Mouse (Mus musculus) hindbrain, embryonic 11.5 days (tissue): ENCODE data around the gene Nol12. TPM values are rescaled to one million over a fixed set of nuclear protein-coding genes. Genes with fewer than 3 reads are reported as not detected.

ENCODE experiments used
- ATAC-seq: fragments of 200-750 bp; cut with Nextera tagmentation; 2 replicates; pipeline ENCODE4 v1.8.0; 2017; ENCODE audit warnings: mild to moderate bottlenecking, moderate TSS enrichment, moderate library complexity; ENCODE audit not compliant: low FRiP score
- DNase-seq: peaks from one replicate; pipeline ENCODE4 v3.0.0-alpha.2; 2015; ENCODE audit warnings: low spot score
- H3K27ac ChIP-seq: fragments of 300-500 bp; sonication (generic); 2 replicates; pipeline ENCODE4 v1.5.1; 2014; ENCODE audit warnings: mild to moderate bottlenecking, low read depth, low read length
- H3K27me3 ChIP-seq: fragments of 300-500 bp; sonication (generic); 2 replicates; pipeline ENCODE4 v1.6.1; 2014; ENCODE audit warnings: mild to moderate bottlenecking, low read length, moderate library complexity, mixed read lengths; ENCODE audit not compliant: control insufficient read depth, insufficient read depth
- H3K36me3 ChIP-seq: fragments of 300-500 bp; sonication (generic); 2 replicates; pipeline ENCODE4 v1.6.1; 2014; ENCODE audit warnings: mild to moderate bottlenecking, low read length, moderate library complexity, mixed read lengths; ENCODE audit not compliant: control insufficient read depth, insufficient read depth
- H3K4me1 ChIP-seq: fragments of 300-500 bp; sonication (generic); replicated peaks from 2 replicates; pipeline ENCODE4 v1.6.1; 2014; ENCODE audit warnings: low read length, mixed read lengths; ENCODE audit not compliant: control insufficient read depth, insufficient read depth
- H3K4me2 ChIP-seq: fragments of 300-500 bp; sonication (generic); replicated peaks from 2 replicates; pipeline ENCODE4 v1.6.1; 2014; ENCODE audit warnings: mild to moderate bottlenecking, low read depth, low read length
- H3K4me3 ChIP-seq: fragments of 300-500 bp; sonication (generic); 2 replicates; pipeline ENCODE4 v1.5.1; 2014; ENCODE audit warnings: low read depth, low read length
- H3K9ac ChIP-seq: fragments of 300-500 bp; sonication (generic); 2 replicates; pipeline ENCODE4 v1.6.1; 2014; ENCODE audit warnings: low read depth, low read length
- H3K9me3 ChIP-seq: fragments of 300-500 bp; sonication (generic); 2 replicates; pipeline ENCODE4 v1.6.1; 2016; ENCODE audit warnings: low read length; ENCODE audit not compliant: control insufficient read depth
- WGBS: fragments of 180-500 bp; shearing (Covaris S2); extraction: QIAGEN DNeasy Blood & Tissue Kit; methylation state at CpG from one replicate; pipeline ENCODE4 v1.1.7; 2014; 5-methylcytosine and 5-hydroxymethylcytosine counted together
- polyA plus RNA-seq: library from polyadenylated mRNA; unstranded; fragments of >200 nt; fragmentation: Nextera tagmentation; extraction: Ambion mirVana; gene quantifications from 2 replicates; pipeline ENCODE4 v1.2.1, GENCODE M21; 2014

Gene Nol12
- 61.1 and 64.4 TPM in 2 replicates for polyA plus RNA-seq

GRCm38 (mm10) chr15:78934784-78935320 is at the start of gene Nol12:
Gene Nol12 (plus strand): TSS chr15:78934933.
- H3K4me3 ChIP-seq = peak within 1 kb of the TSS; percentile 80
- WGBS = under 1% methylated on average over 42 of the region's 42 CpGs
- DNase-seq (peak; percentile 92), ATAC-seq (peak; percentile 88)
- H3K4me2 ChIP-seq = peak within 1 kb of the TSS; percentile 69
- peak within 1 kb of the TSS; percentile 62; the same call in 1 of the 2 replicates for H3K27ac ChIP-seq
- peak within 1 kb of the TSS; percentile 86 for H3K9ac ChIP-seq
- H3K4me1 ChIP-seq = no peaks in the 10 kb centered on the region
- H3K36me3 ChIP-seq = peaks cover 6% of the 10 kb centered on the region; the same call in 1 of the 2 replicates
- no peaks in the 10 kb centered on the region for H3K9me3 ChIP-seq
- H3K27me3 ChIP-seq = no peaks in the 10 kb centered on the region

DNA sequence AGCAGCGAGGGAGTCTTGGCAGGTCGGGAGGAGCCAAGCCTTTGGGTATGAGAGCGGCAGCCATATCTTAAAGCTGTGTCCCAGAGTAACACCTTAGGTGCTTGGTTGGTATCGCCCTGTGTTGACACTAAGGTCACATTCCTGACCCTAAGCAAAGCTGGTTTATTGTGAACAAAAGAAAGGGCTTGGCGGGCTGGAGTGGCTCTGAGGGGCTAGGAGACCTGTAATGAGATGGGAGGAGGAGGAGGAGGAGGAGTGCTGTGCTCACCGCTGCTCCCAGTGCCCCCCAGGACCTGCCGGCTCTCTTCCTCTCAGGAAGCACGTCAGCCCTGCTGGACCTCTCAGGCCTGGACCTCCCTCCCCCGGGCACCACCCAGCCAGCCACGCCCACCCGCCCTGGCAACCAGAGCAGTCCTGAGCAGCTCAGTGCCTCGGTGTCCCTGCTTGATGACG is 45.3 kb upstream of the Nol12 start:
- ATAC-seq = no peak
- peaks cover 11% of the 10 kb centered on the region; the same call in 1 of the 2 replicates for H3K36me3 ChIP-seq
- WGBS = 34% methylated on average over 13 of the region's 13 CpGs

DNA sequence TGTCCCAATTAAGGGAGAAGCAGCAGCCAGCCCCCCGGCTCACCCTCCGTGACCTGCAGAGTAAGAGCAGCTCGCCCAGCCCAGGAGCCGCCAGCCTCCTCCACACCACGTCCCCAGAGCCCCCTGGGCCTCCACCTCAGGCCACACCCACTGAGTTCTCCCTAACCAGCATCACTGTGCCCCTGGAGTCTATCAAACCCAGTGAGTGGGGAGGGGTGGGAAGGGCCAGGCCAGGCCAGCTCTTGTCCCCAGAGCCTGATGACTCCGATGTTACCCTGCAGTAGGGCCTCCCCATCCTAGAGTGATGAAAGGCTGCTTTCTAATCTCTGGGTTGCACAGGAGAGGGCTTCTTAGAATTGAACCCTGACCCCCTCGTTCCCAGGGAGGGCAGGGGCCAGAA is 42.3 kb upstream of the Nol12 start:
- DNase-seq (no peak), ATAC-seq (no peak)
- Histone ChIP-seq H3K4me2 (no peak overlapping the region), H3K27me3 (no peaks in the 10 kb centered on the region), H3K4me3 (no peak overlapping the region), H3K9ac (no peak overlapping the region), H3K27ac (no peak overlapping the region), H3K9me3 (no peaks in the 10 kb centered on the region), H3K4me1 (peaks cover 3% of the 10 kb centered on the region; the same call in 1 of the 2 replicates), H3K36me3 (peaks cover 11% of the 10 kb centered on the region; the same call in 1 of the 2 replicates)
- WGBS = 71% methylated on average over 7 of the region's 7 CpGs

More for the DNA sequence above, 45.3 kb upstream of the Nol12 start:
- H3K9ac ChIP-seq = no peak overlapping the region
- no peak overlapping the region for H3K4me2 ChIP-seq
- no peaks in the 10 kb centered on the region for H3K27me3 ChIP-seq
- H3K27ac ChIP-seq = no peak overlapping the region
- no peak overlapping the region for H3K4me3 ChIP-seq
- peaks cover 3% of the 10 kb centered on the region; the same call in 1 of the 2 replicates for H3K4me1 ChIP-seq
- no peak for DNase-seq
- no peaks in the 10 kb centered on the region for H3K9me3 ChIP-seq

- Histone ChIP-seq H3K36me3 (peaks cover 5% of the 10 kb centered on the region; the same call in 1 of the 2 replicates), H3K9ac (no peak overlapping the region), H3K4me2 (no peak overlapping the region), H3K27me3 (0 out of 2 replicates have a peak, but pooled peaks cover under 1% of the 10 kb centered on the region), H3K9me3 (no peaks in the 10 kb centered on the region), H3K4me1 (peaks cover 2% of the 10 kb centered on the region; the same call in 1 of the 2 replicates), H3K4me3 (no peak overlapping the region), H3K27ac (no peak overlapping the region)
- DNase-seq (no peak), ATAC-seq (no peak)
- 83% methylated on average over 13 of the region's 13 CpGs for WGBS
These were observed 40.0 kb upstream of the Nol12 start for GRCm38 (mm10) chr15:78894726-78895125.

DNA sequence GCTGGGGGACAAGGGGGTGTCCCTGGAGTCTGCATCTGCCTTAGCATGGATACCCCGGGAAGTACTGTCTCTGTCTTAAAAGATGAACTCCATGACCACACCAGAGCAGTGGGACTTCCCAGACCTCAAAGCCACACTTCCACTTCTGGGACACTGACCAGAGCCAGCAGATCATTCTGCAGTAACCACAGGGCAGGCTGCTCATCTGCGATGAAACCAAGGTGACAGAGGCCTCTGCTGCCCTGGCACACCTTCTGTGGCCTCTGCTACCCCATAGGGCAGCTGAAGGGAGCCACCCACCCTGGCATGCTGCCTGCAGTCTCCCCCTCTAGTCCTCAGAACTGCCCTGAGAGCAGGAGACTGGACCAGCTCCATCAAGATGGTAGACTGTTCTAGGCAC is 39.0 kb upstream of the Nol12 start:
- no peak overlapping the region for H3K4me3 ChIP-seq
- H3K4me2 ChIP-seq = no peak overlapping the region
- no peak overlapping the region for H3K27ac ChIP-seq
- peaks cover 5% of the 10 kb centered on the region; the same call in 1 of the 2 replicates for H3K36me3 ChIP-seq
- no peak for DNase-seq
- no peaks in the 10 kb centered on the region for H3K9me3 ChIP-seq
- no peak for ATAC-seq
- H3K9ac ChIP-seq = no peak overlapping the region
- peaks cover 8% of the 10 kb centered on the region for H3K27me3 ChIP-seq
- H3K4me1 ChIP-seq = peaks cover 3% of the 10 kb centered on the region; the same call in 1 of the 2 replicates
- WGBS = 88% methylated on average over 2 of the region's 2 CpGs

- H3K36me3 ChIP-seq = peaks cover 5% of the 10 kb centered on the region; the same call in 1 of the 2 replicates
- 80% methylated on average over 3 of the region's 3 CpGs for WGBS
- H3K27me3 ChIP-seq = peaks cover 8% of the 10 kb centered on the region
- H3K9me3 ChIP-seq = no peaks in the 10 kb centered on the region
- no peak overlapping the region for H3K9ac ChIP-seq
- H3K4me1 ChIP-seq = peaks cover 5% of the 10 kb centered on the region; the same call in 1 of the 2 replicates
- DNase-seq (no peak), ATAC-seq (no peak)
- no peak overlapping the region for H3K4me3 ChIP-seq
- no peak overlapping the region for H3K27ac ChIP-seq
- H3K4me2 ChIP-seq = no peak overlapping the region
These were observed 38.6 kb upstream of the Nol12 start for GRCm38 (mm10) chr15:78896149-78896548.

GRCm38 (mm10) chr15:78897488-78897887 is 37.2 kb upstream of the Nol12 start:
- peaks cover 8% of the 10 kb centered on the region; the same call in 1 of the 2 replicates for H3K4me1 ChIP-seq
- no peaks in the 10 kb centered on the region for H3K9me3 ChIP-seq
- ATAC-seq (no peak), DNase-seq (no peak)
- no peak overlapping the region for H3K27ac ChIP-seq
- WGBS = 89% methylated on average over 4 of the region's 4 CpGs
- H3K9ac ChIP-seq = no peak overlapping the region
- no peak overlapping the region for H3K4me2 ChIP-seq
- no peaks in the 10 kb centered on the region for H3K36me3 ChIP-seq
- peaks cover 8% of the 10 kb centered on the region for H3K27me3 ChIP-seq
- H3K4me3 ChIP-seq = no peak overlapping the region

GRCm38 (mm10) chr15:78898507-78899001 is 36.2 kb upstream of the Nol12 start:
- peaks cover 8% of the 10 kb centered on the region; the same call in 1 of the 2 replicates for H3K4me1 ChIP-seq
- H3K27me3 ChIP-seq = peaks cover 8% of the 10 kb centered on the region
- H3K4me3 ChIP-seq = no peak overlapping the region
- DNase-seq (no peak), ATAC-seq (no peak)
- no peak overlapping the region for H3K27ac ChIP-seq
- H3K9me3 ChIP-seq = no peaks in the 10 kb centered on the region
- H3K4me2 ChIP-seq = no peak overlapping the region; the same call in 1 of the 2 replicates
- no peaks in the 10 kb centered on the region for H3K36me3 ChIP-seq
- WGBS = 57% methylated on average over 6 of the region's 6 CpGs
- H3K9ac ChIP-seq = no peak overlapping the region

GRCm38 (mm10) chr15:78899409-78899739 is 35.4 kb upstream of the Nol12 start, which contains the start of gene Gm49510:
Gene Gm49510 (plus strand): TSS chr15:78899667.
- Histone ChIP-seq H3K9ac (peak within 1 kb of the TSS; percentile 61), H3K4me1 (peaks cover 8% of the 10 kb centered on the region; the same call in 1 of the 2 replicates), H3K36me3 (no peaks in the 10 kb centered on the region), H3K27ac (no peak within 1 kb of the TSS), H3K4me3 (peak within 1 kb of the TSS; percentile 46), H3K9me3 (no peaks in the 10 kb centered on the region), H3K27me3 (peaks cover 8% of the 10 kb centered on the region), H3K4me2 (peak within 1 kb of the TSS; percentile 97)
- DNase-seq (peak; percentile 35), ATAC-seq (no peak)
- 4% methylated on average over 20 of the region's 20 CpGs for WGBS
